Mouse (Mus musculus) urinary bladder, postnatal 36 days (tissue): ENCODE measurements around the gene Tgm5.
"Not testable (repeated sequence)": the region's sequence is repeated elsewhere in the genome, so short reads cannot be mapped to it uniquely, and the experiment has no call there.

Source experiments
- DNase-seq, 2 experiments: peaks; one replicate each; pipeline ENCODE4 v3.0.0; 2022; ENCODE audit warnings: low spot score in 2 of 2, mixed read lengths in 1 of 2

Tgm5 gene

GRCm38 (mm10) chr2:121041098-121041497 is 44.5 kb downstream of the Tgm5 start:
- DNase-seq, result peak in 1 of 2 experiments; percentile 10

DNA sequence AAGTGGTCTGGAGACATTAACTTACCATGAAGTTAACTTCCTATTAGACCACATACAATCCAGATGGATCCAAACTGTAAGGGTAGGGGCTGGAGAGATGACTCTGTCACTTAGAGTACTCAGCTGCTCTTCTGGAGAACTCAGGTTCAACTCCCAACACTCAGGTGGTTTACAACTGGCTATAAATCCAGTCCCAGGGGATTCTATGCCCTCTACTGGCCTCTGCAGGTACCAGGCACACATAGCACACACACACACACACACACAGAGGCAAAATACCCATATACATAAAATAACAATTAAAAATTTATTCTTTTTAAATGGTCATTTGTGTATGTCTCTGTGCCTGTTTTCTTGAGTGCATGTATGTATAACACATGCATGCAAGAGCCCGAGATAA is 46.3 kb downstream of the Tgm5 start:
- no peak for DNase-seq

- not testable (repeated sequence) for DNase-seq
These were observed 46.8 kb downstream of the Tgm5 start for GRCm38 (mm10) chr2:121038851-121039250.

GRCm38 (mm10) chr2:121036733-121037341 is 48.8 kb downstream of the Tgm5 start, which contains the start of gene Epb42:
Epb42 (minus strand) TSS chr2:121037072.
- no peak for DNase-seq

DNA sequence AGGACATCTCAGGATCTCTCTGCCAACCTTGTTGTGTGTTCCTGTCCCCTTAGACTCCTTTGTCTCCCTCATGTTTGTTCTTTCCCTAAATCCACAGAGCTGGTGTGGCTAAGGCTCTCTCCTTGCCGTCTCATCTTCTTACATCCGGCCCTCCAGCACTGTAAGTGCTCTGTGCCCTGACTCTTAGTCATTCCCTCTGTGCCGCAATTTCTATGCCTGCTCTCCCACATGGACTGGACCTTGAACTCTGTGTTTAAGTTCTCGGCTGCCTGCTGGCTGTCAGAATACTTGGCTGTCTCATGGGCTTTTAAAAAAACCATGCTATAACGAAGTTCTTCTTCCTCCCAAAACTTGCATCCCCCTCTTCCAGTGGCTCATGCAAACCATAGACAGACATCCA is 62.7 kb downstream of the Tgm5 start:
- no peak for DNase-seq

- no peak for DNase-seq
These were observed 68.5 kb downstream of the Tgm5 start for GRCm38 (mm10) chr2:121017151-121017550.

DNA sequence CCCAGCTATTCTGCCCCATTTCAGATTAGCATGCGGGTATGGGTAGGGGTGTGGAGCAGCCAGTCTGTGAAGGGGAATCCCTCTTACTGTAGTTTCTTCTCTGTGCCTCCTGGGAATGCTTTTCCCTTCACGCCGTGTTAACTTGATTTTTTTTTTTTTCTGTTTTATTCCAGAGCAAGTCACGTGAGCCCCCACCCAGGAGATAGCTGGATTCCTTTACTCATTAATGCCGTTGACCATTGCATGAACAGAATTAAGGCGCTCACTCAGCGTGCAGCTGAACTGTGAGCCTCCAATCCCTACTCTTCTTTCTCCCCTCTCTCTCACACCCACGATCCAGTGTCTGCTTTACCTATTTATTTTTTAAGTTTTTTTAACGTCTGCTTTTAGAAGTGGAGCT is 69.4 kb downstream of the Tgm5 start:
- no peak for DNase-seq

GRCm38 (mm10) chr2:121015507-121015906 is 70.1 kb downstream of the Tgm5 start:
- no peak for DNase-seq

DNA sequence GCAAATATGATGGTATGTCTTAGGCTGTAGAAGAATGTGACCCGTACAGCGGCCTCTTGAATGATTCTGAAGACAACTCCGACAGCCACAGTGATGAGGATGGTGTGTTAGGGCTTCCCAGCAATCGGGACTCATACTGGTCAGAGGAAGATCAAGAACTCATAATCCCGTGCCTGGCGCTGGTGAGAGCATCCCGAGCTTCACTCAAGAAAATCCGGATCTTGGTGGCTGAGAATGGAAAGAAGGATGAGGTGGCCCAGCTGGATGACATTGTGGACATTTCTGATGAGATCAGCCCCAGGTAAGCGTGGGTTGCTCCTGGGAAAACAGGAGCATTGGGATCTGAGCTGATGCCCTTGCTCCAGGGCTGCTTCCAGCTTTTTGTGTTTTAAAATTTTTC is 73.0 kb downstream of the Tgm5 start:
- no peak for DNase-seq

- no peak for DNase-seq
These were observed 76.5 kb downstream of the Tgm5 start for GRCm38 (mm10) chr2:121009071-121009677.

GRCm38 (mm10) chr2:121008664-121009007 is 77.0 kb downstream of the Tgm5 start:
- DNase-seq, result no peak

DNA sequence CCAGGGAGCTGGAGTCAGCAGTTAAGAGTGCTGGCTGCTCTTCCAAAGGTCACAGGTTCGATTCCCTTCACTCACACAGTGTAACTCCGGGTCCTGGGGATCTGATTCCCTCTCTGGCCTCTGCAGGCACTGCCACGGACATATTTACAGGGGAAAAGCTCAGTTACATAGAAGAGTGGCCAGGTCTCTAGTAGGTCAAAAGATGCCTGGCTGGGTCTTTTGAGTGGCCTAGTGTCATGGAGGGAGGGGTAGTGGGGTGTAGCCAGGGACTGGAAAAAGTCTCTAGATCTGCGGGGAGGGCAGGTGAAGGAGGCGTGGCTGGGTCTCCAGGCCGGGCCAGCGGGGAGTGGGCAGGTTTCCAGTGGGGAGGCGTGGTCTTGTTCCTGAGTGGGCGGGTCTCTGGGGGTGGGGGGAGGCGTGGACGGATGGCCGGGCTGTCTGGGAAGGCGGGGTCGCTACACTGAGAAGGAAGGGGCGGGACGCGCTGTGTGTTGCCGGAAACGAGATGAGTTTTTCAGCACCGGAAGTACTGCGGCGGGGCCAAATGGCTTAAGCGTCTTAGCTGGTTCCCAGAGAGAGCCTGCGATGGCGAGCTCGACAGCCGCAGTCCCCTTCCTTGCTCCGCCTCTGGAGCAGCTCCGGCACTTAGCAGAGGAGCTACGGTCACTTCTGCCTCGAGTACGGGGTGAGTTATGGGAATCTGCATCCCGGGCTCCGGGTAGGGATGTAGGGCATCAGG is 77.5 kb downstream of the Tgm5 start, which contains the start of gene Ccndbp1:
Ccndbp1 (plus strand) TSS at position 479 of the 739 bp plus-strand sequence.
- DNase-seq, result peak; percentile 83 to 94

GRCm38 (mm10) chr2:121006986-121007385 is 78.7 kb downstream of the Tgm5 start:
- no peak for DNase-seq

DNA sequence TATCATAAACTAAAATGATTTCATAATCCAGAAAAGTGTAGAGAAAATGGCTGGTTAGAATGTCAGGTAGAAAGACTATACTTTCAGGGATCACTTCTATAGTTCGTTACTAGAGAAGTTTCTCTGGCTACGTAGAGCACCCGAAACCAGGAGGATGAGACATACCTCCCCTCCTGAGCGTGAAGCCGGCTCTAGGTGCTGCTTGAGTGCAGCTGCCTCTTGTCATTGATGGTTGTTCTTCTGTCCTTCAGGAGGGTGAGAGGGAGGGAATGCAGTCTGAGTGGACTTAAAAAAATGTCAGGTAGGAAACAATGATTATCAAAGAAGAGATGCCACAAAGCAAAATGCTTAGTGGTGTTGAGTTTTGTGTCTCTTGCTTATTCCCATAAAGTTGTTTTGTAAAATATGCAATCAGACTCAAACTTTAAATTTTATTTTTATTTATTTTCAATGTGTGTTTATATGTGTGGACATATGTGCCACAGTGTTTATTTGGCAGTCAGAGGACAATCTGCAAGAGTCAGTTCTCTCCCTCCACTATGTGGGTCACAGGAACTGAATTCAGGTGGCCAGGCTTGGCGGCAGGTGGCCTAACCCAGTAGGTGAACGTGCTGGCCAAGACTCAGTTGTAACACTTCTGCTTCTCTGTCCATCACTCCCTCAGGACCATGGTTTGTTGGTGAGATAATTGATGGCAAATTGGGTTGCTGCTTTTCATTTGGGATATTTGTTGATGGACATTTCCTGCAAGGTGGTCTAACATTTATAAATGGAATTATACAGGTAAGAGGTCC is 81.4 kb downstream of the Tgm5 start:
- no peak for DNase-seq

DNA sequence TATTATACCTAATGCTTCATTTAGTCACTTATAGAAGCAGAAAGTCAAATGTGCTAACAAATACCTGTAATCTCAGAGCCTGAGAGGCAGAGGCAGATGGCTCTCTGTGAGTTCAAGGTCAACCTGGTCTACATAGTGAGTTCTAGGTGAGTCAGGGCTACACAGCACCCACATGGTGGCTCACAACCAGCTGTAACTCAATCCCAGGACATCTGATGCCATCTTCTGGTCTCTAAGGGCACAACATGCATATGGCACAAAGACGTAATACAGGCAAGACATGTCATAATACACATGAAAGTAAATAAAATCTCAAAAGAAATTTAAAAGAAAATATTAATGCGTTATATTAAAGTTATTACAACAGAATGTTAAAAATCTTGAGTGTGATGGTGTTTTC is 82.1 kb downstream of the Tgm5 start:
- DNase-seq, result no peak

DNA sequence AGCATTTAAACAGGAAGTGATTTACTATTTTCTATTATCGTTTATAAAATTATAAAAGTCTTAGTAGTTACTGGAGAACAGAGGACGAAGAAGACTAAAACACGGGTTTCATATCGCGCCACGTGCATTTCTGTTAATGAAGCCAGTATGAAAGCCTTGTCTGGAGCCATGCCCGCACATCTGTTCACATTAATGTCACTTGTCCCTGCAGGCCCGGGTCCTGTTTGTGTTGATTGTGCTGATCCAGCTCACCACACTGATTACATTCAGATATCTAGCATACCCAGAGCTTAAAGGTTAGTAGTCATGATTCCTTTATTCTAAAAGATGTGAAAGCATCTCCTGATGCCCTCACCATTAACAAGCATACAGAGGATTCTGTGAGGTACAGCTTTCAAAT is 86.8 kb downstream of the Tgm5 start:
- no peak for DNase-seq

GRCm38 (mm10) chr2:120996607-120997006 is 89.0 kb downstream of the Tgm5 start:
- not testable (repeated sequence) for DNase-seq
